Mouse (Mus musculus) A20 (cell line): ENCODE measurements around the gene Pigz.
"Not testable (repeated sequence)": the region's sequence is repeated elsewhere in the genome, so short reads cannot be mapped to it uniquely, and the experiment has no call there.

Experiments
- DNase-seq: peaks from one replicate; pipeline ENCODE4 v3.0.0-alpha.2; 2011; ENCODE audit warnings: low read depth, low spot score

The Pigz gene

GRCm38 (mm10) chr16:31932255-31932654 is 1.4 kb upstream of the Pigz start:
- no peak for DNase-seq

DNA sequence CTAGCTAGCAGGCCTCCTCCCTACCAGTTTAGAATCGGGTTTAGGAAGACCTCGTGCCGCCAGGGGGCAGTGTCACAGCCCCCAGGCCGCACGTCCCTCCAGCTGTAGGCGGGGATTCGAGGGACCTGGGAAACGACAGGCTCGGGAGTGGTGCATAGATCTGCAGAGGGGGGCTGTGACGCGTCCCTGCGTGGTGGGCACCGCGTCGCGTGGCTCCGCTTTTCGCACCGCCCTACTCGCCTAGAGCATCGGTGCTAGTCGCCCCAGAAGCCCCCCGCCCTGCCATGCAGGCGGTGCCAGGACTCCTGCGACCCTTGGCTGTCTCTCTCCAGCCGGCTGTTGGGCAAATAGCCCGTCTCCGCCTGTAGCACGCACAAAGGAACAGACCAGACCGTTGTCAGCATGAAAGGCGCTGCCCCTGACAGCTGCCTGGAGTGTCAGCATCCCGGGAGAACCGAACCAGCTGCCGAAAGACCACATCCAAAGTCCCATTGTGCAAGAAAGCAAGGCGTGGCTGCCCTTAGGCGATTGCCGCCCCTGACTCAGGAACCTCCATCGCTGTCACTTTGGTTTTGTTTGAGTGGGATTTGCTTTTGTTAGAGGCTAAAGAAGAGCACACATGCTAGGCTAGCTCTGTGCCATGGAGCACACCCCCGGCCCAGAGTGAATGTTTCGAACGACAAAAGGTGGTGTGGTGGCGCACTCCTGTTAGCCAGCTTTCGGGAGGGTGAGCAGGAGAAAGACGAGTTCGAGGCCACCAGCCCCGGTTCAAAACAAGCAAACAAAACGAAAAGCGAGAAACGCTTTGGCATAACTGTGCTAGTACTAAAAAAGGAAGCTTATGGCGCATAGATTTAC is 582 bp upstream of the Pigz start:
- DNase-seq = no peak

DNA sequence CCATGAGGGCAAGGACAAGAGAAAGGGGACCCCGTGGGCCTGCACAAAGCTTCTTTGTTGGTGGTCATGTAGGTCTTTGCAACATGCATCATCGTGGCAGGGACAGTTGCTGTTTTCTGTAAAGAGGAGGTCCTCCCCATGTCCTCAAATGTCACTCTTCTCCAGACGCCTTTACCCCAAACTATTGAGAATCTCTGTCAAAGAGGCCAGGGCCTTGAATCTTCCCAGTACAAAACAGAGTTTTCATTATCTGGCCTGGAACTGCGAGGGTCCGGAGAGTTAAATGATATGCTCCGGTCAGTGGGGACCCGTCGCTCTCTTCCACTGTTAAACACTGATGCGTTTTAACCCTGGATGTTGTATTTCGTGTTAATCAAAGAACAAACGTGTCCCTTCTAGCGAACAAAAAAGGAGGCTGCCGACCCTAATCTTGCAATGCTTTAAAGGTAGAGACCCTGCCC is 929 bp downstream of the Pigz start:
- no peak for DNase-seq

GRCm38 (mm10) chr16:31935091-31935979 is 1.7 kb downstream of the Pigz start:
- DNase-seq = no peak

DNA sequence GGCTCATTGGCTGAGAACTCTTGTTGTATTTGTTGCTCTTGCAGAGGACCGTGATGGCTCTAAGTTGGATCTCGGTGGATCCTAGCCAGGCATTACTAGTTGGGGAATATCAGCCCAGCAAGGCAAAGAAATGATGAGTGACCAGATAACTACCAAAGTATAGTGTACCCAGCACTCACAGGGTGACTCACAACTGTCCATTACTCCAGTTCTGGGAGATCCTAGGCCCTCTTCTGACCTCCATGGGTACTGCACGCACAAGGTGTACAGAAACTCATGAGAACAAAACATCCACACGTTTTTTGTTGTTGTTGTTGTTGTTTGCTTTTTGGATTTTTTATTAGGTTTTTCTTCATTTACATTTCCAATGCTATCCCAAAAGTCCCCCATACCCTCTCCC is 2.9 kb downstream of the Pigz start:
- no peak for DNase-seq

DNA sequence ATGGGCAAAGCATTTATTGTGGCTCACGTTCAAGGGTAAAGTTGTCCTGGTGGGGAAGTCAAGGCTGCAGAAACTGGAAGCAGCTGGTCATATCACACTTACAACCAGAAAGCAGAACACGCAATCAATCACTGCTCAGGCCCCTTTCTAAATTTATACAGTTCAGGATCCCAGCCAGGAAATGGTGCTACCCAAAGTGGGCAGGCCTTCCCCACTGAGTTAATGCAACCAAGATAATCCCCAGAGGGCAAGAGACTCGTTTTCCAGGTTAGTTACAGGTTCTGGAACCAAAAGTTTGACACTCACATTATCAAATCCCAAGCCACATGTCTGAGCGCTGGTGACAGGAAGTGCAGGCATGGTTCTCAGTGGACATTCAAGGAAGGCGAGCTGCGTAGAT is 5.2 kb downstream of the Pigz start:
- DNase-seq = no peak

GRCm38 (mm10) chr16:31940586-31940985 is 6.9 kb downstream of the Pigz start:
- no peak for DNase-seq

GRCm38 (mm10) chr16:31943980-31944379 is 10.3 kb downstream of the Pigz start:
- DNase-seq = peak; percentile 75

DNA sequence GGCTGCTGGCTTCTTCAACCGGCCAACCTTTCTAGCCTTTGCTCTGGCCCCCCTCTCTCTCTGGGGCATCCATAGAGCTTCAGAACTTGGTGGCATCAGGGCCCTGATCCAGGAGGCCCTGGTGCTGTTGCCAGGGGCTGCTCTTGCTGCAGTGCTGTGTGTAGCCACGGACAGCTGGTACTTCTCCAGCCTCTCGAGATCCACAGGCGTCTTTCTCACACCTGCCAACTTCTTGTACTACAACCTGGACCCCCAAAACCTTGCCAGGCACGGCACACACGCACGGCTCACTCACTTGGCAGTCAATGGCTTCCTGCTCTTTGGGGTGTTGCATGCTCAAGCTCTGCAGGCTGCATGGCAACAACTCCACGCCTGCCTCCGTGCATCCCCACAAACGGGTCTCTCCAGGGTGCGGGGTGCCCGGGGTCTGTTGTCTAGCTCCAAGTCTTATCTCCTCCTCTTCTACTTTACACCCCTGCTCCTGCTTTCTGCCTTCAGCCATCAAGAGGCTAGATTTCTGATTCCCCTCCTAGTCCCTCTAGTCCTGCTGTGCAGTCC is 11.1 kb downstream of the Pigz start:
- no peak for DNase-seq

- no peak for DNase-seq
Measured at GRCm38 (mm10) chr16:31945372-31945771, 11.7 kb downstream of the Pigz start.

- not testable (repeated sequence) for DNase-seq
Measured at GRCm38 (mm10) chr16:31945986-31946385, 12.3 kb downstream of the Pigz start.

DNA sequence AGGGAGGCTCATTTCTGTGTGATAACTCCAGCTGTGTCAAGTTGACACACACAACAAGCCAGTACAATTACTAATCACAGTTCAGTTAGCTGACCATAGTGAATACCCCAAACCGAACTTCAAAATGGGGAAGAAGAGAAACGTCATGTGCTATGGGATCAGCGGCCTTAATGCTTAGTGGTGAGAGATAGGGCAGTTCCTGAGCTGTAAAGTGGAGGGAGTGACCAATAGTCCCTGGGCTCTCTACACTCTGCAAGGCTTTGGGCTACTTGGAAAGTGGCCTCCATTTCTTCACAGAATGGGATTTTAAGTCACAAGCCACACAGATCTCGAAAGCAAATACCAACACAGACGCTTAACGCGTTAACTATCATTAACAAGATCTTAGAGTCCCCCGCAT is 13.7 kb downstream of the Pigz start:
- DNase-seq = peak; percentile 59

- DNase-seq = no peak
Measured at GRCm38 (mm10) chr16:31947901-31948316, 14.3 kb downstream of the Pigz start.

DNA sequence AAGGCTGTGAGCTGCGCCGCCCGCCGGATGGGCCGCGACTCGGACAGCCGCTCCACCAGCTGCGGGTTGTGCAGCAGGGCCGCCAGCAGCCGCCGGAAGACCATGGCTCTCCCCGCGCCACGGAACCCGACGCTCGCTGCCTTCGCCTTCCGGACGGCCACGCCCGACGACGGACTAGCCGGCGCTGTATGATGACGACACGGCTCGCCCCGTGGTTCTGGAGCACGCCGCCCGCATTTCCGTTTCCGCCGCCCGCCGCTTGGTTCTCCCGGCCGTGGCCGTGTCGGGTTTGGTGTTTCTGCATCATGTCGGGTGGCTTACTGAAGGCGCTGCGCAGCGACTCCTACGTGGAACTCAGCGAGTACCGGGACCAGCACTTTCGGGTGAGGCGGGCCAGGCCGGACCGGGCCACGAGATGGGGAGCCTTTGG is 14.7 kb downstream of the Pigz start, which contains the start of the genes 0610012G03Rik and Ncbp2:
TSS of gene 0610012G03Rik (minus strand) at position 150 of the 430 bp plus-strand sequence.
TSS of gene Ncbp2 (plus strand) at position 169 of the 430 bp plus-strand sequence.
- peak; percentile 96 for DNase-seq

DNA sequence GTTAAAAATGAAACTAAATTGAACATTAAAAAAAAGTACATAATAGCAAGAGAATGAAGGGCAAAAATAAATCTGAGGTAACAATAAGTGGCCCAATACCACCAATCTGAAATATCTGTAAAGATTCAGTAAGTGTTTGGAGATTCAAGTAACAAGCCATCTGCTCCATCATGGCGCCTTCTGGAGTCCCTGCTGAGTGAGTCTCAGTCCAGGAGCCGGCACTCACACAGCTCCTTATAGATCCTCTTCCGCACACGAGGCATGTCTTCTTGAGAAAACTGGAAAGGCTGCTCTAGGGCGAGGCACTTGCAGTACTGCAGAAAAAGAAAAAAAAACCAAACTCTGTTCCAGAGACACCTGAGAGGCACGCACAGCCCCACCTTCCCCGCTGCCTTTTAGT is 29.6 kb downstream of the Pigz start:
- DNase-seq = no peak

DNA sequence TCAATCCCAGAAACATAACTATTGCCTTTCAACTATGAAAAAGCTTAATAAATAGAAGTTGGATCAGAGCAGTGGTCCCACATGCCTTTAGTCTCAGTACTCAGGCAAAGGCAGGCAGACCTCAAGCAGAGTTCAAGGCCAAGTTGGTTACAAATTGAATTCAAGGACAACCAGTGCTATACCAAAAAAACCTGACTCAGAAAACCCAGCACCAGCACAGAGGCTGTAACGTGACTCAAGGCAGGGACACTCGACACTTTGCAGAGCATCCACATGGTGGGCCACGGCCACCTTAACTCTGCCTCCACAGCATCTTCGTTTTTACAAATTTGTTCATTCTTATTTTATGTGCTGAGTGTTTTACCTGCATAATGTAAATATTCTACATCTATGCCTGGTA is 41.6 kb downstream of the Pigz start:
- no peak for DNase-seq

GRCm38 (mm10) chr16:31979501-31979900 is 45.9 kb downstream of the Pigz start:
- DNase-seq = no peak

GRCm38 (mm10) chr16:31980946-31981345 is 47.3 kb downstream of the Pigz start:
- no peak for DNase-seq

DNA sequence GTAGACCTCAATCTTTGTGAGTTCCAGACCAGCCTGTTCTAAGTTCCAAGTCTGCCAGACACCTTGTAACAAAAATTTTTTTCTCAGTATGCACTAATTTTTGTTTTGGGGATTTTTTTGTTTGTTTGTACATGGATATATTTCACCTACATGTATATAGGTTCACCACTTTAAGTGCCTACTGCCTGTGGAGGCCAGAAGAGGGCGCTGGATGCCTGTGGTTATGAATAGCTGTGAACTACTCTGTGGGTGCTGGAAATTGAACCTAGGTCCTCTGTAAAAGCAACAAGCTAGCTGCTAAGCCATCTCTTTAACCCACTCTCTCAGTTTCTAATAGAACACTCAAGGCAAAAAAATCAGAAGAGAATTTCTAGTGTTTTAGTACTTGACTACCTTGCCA is 58.4 kb downstream of the Pigz start:
- peak; percentile 35 for DNase-seq

DNA sequence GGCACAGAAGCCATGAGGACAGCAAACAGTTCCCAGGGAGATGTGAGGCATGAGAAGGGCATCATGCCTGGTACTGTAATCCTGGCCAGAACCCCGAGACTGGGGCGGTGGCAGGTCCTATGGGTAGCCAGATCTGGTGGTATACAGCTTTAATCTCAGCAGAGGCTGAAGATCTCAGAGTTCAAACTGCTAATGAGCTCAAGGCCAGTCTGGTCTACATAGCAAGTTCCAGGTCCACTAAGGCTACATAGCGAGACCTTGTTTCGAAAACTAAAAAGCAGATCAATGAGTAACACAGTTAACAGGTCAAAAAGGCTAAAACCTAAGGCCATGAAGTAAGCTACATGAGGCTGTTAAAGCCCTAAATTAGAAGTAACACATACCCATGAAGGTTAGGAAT is 59.5 kb downstream of the Pigz start:
- DNase-seq = no peak

- no peak for DNase-seq
Measured at GRCm38 (mm10) chr16:31993946-31994345, 60.3 kb downstream of the Pigz start.
